Mouse (Mus musculus) spleen, adult 2 months (tissue): ENCODE measurements at regions not wholly inside any gene's neighbourhood (a gene's known extent, or its start where the extent isn't known, plus 50 kb on each side); places are given as distances from the start of the nearest gene placed in this dataset.

Experiments used
- CTCF ChIP-seq: fragments of 200-500 bp; IDR thresholded peaks from 2 replicates; pipeline ENCODE4 v1.5.1; 2011; ENCODE audit warnings: mild to moderate bottlenecking, inconsistent platforms; ENCODE audit not compliant: insufficient read depth, insufficient read length, insufficient replicate concordance; ENCODE audit errors: extremely low read depth
- POLR2A ChIP-seq: fragments of 200-500 bp; IDR thresholded peaks from 2 replicates; pipeline ENCODE4 v1.6.1; 2011; ENCODE audit warnings: low read depth, low read length, inconsistent platforms

DNA sequence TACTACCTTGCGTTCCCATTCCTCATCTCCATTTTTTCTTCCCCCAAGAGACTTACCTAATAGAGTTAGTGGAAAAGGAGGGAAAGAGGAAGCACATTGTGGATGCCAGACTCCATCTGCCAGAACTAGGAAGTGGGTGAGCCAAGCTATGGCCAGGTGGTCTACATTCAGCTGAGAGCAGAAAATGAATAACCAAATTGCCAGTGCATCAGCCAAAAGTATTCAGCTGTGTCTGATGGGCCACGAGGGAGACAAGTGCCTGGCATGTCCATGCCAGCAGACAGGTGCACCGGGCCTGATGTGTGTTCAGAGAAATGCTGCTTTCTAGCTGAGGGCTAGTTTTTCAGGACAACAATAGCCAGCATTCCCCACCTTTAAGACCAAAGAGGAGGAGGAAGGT, 126.4 kb downstream of the Tomm20 start:
- TF ChIP-seq CTCF (no peak), POLR2A (no peak)
